ENCODE assay signal across 10 mouse cellular contexts in genomic region chr7:113242688-113243087, GRCm38 (mm10). TPM values are rescaled to one million over a fixed set of nuclear protein-coding genes. Genes with fewer than 3 reads are reported as not detected.
DNase-seq lines count a peak whose midpoint lies in the region; ATAC-seq lines count a peak whose summit lies in the region.
"Had no signal": no experiment of that assay in that cellular context is flagged by ENCODE, and none has a peak within 500 bp of the region (broad histone marks: within the 10 kb centered on the region; RNA-seq: fewer than 3 reads in every experiment).

No protein-coding gene starts in this region.

- no peak overlapping the region for H3K9ac ChIP-seq in heart, embryonic 11.5 days (ENCODE audit: low read depth, low read length)
- H3K9ac ChIP-seq in heart, embryonic 14.5 days (ENCODE audit: low read length): no peak overlapping the region
- H3K9ac ChIP-seq: neural tube, embryonic 12.5 days had no signal

- H3K4me3 ChIP-seq in heart, embryonic 11.5 days (ENCODE audit: low read depth, low read length): no peak overlapping the region
- H3K4me3 ChIP-seq in heart, embryonic 14.5 days (ENCODE audit: control insufficient read depth in 1 of 2, insufficient read depth in 1 of 2, low read depth in 1 of 2, low read length in 2 of 2): no peak overlapping the region
- H3K4me3 ChIP-seq in limb, embryonic 10.5 days: no peak overlapping the region
- H3K4me3 ChIP-seq: neural tube, embryonic 12.5 days had no signal

- no peaks in the 10 kb centered on the region for H3K9me3 ChIP-seq in heart, embryonic 11.5 days (replicated peaks; ENCODE audit: control insufficient read depth, low read length)
- H3K9me3 ChIP-seq in heart, embryonic 14.5 days (ENCODE audit: control insufficient read depth, low read length): no peaks in the 10 kb centered on the region
- H3K9me3 ChIP-seq in limb, embryonic 10.5 days (replicated peaks): no peaks in the 10 kb centered on the region
- H3K9me3 ChIP-seq: neural tube, embryonic 12.5 days had no signal

- 72% methylated on average over 6 of the region's 6 CpGs for WGBS in heart, embryonic 11.5 days (ENCODE audit: insufficient replicate concordance)
- WGBS in heart, embryonic 14.5 days: 45% methylated on average over 6 of the region's 6 CpGs
- WGBS in limb, embryonic 10.5 days: 90% methylated on average over 6 of the region's 6 CpGs

- peak; percentile 89 for DNase-seq in heart, adult 11 months
- DNase-seq in testis, postnatal 10 days (ENCODE audit: low spot score): peak; percentile 66
- DNase-seq in testis, postnatal 14 days (ENCODE audit: low spot score): no peak
- peak; percentile 63 for DNase-seq in lung, postnatal 36 days
- no peak for DNase-seq in spleen, postnatal 4 days (ENCODE audit: low spot score in 2 of 2)
- no peak for DNase-seq in limb, embryonic 10.5 days (ENCODE audit: low spot score)

- no peak overlapping the region for H3K4me2 ChIP-seq in heart, embryonic 11.5 days
- no peak overlapping the region for H3K4me2 ChIP-seq in heart, embryonic 14.5 days (ENCODE audit: low read length)
- H3K4me2 ChIP-seq: neural tube, embryonic 12.5 days had no signal

- H3K36me3 ChIP-seq in heart, embryonic 11.5 days (ENCODE audit: control insufficient read depth, insufficient read depth, low read length): no peaks in the 10 kb centered on the region
- no peaks in the 10 kb centered on the region for H3K36me3 ChIP-seq in heart, embryonic 14.5 days (ENCODE audit: control insufficient read depth, insufficient read depth, low read length)
- no peaks in the 10 kb centered on the region for H3K36me3 ChIP-seq in limb, embryonic 10.5 days
- H3K36me3 ChIP-seq: neural tube, embryonic 12.5 days had no signal

- H3K27ac ChIP-seq in heart, embryonic 11.5 days (ENCODE audit: low read depth, low read length): no peak overlapping the region
- peak overlapping the region; percentile 28 to 68 for H3K27ac ChIP-seq in heart, embryonic 14.5 days (replicated peaks in 1 of 2; ENCODE audit: control insufficient read depth in 1 of 2, insufficient read depth in 1 of 2, low read depth in 2 of 2, low read length in 2 of 2)
- no peak overlapping the region for H3K27ac ChIP-seq in limb, embryonic 10.5 days
- H3K27ac ChIP-seq: kidney, postnatal 0 days; neural tube, embryonic 12.5 days had no signal

- no peak for ATAC-seq in heart, embryonic 11.5 days (replicated peaks; ENCODE audit: insufficient number of reproducible peaks, low FRiP score, low TSS enrichment)
- no peak for ATAC-seq in heart, embryonic 14.5 days (ENCODE audit: insufficient number of reproducible peaks, insufficient read depth, low FRiP score, low read depth)

- H3K27me3 ChIP-seq in heart, embryonic 11.5 days (ENCODE audit: control insufficient read depth, insufficient read depth, low read length): no peaks in the 10 kb centered on the region
- H3K27me3 ChIP-seq in heart, embryonic 14.5 days (ENCODE audit: control insufficient read depth, insufficient read depth, low read length): no peaks in the 10 kb centered on the region
- no peaks in the 10 kb centered on the region for H3K27me3 ChIP-seq in limb, embryonic 10.5 days (ENCODE audit: low read depth, poor library complexity, severe bottlenecking)
- H3K27me3 ChIP-seq: neural tube, embryonic 12.5 days had no signal

- peaks cover 18% of the 10 kb centered on the region for H3K4me1 ChIP-seq in heart, embryonic 11.5 days (ENCODE audit: control insufficient read depth, insufficient read depth, low read length)
- H3K4me1 ChIP-seq in heart, embryonic 14.5 days (ENCODE audit: control insufficient read depth in 2 of 2, insufficient read depth in 2 of 2, low read length in 2 of 2): peaks cover 34 to 41% of the 10 kb centered on the region in 2 experiments
- H3K4me1 ChIP-seq in limb, embryonic 10.5 days: peaks cover 5% of the 10 kb centered on the region; the same call in 1 of the 2 replicates

RNA-seq across cellular contexts. Expression of gene Arntl, which starts 35.4 kb away (rescaled TPM):
- polyA plus RNA-seq in heart, embryonic 11.5 days (2014; fragmentation: Nextera tagmentation; extraction: Ambion mirVana): 7.6 and 7.8 TPM in 2 replicates
- polyA plus RNA-seq in heart, embryonic 14.5 days (2014; fragmentation: Nextera tagmentation; extraction: Ambion mirVana): 7.7 and 8.4 TPM in 2 replicates
- polyA plus RNA-seq in limb, embryonic 10.5 days (2016; fragmentation: Nextera tagmentation; extraction: Ambion mirVana): 8.0 and 9.6 TPM in 2 replicates

Comparison
In these comparisons a context has a peak if more than half of its experiments do, and no peak if none do; other contexts are left out.
1. DNase-seq: peak in heart, adult 11 months (single experiment), testis, postnatal 10 days (single experiment) and lung, postnatal 36 days (single experiment); none in testis, postnatal 14 days (single experiment), spleen, postnatal 4 days (0 of 2) and limb, embryonic 10.5 days (single experiment).
2. H3K27ac ChIP-seq: peak in heart, embryonic 14.5 days (2 of 2); none in heart, embryonic 11.5 days (single experiment) and limb, embryonic 10.5 days (single experiment).